Mouse (Mus musculus) liver, embryonic 14.5 days (tissue): ENCODE results near the gene Sohlh2.

Experiments
- CTCF ChIP-seq: IDR thresholded peaks from 2 replicates; pipeline ENCODE4 v1.5.1; 2016; ENCODE audit warnings: antibody characterized with exemption, low read depth, control low read depth
- EP300 ChIP-seq: IDR thresholded peaks from 2 replicates; pipeline ENCODE4 v1.6.1; 2016; ENCODE audit warnings: antibody characterized with exemption, low read depth

- no peak for TF ChIP-seq CTCF
- TF ChIP-seq EP300: no peak
Observed at GRCm38 (mm10) chr3:55139837-55140236, 42.0 kb upstream of the Sohlh2 start.
